Comparison of ENCODE assay signal across 19 mouse cellular contexts in genomic region chr12:69785471-69785870, GRCm38 (mm10). TPM values are rescaled to one million over a fixed set of nuclear protein-coding genes. Genes with fewer than 3 reads are reported as not detected.
"Had no signal": no experiment of that assay in that cellular context is flagged by ENCODE, and none has a peak within 500 bp of the region (broad histone marks: within the 10 kb centered on the region; RNA-seq: fewer than 3 reads in every experiment).

No protein-coding gene starts in this region.

- H3K4me2 ChIP-seq: kidney, embryonic 15.5 days; limb, embryonic 13.5 days; lung, embryonic 14.5 days; midbrain, embryonic 12.5 days; midbrain, embryonic 15.5 days; neural tube, embryonic 12.5 days; neural tube, embryonic 15.5 days had no signal

- H3K9me3 ChIP-seq: kidney, embryonic 15.5 days; limb, embryonic 13.5 days; midbrain, embryonic 12.5 days; midbrain, embryonic 15.5 days; neural tube, embryonic 12.5 days; neural tube, embryonic 15.5 days had no signal

- H3K9ac ChIP-seq: kidney, embryonic 15.5 days; limb, embryonic 13.5 days; lung, embryonic 14.5 days; midbrain, embryonic 12.5 days; midbrain, embryonic 15.5 days; neural tube, embryonic 12.5 days; neural tube, embryonic 15.5 days had no signal

- H3K27me3 ChIP-seq: midbrain, embryonic 15.5 days; neural tube, embryonic 12.5 days; neural tube, embryonic 15.5 days had no signal

- H3K27ac ChIP-seq: kidney, embryonic 15.5 days; limb, embryonic 13.5 days; macrophage; midbrain, embryonic 12.5 days; midbrain, embryonic 15.5 days; neural tube, embryonic 12.5 days; neural tube, embryonic 15.5 days; stomach, postnatal 0 days had no signal

- H3K4me3 ChIP-seq: kidney, embryonic 15.5 days; limb, embryonic 13.5 days; midbrain, embryonic 12.5 days; midbrain, embryonic 15.5 days; neural tube, embryonic 12.5 days; neural tube, embryonic 15.5 days had no signal

- DNase-seq: kidney, adult 8-10 months; kidney, postnatal 14 days; kidney, postnatal 4 days; left cerebral cortex, postnatal 4 days; lung, embryonic 14.5 days; right cerebral cortex, adult 18-20 months; right cerebral cortex, postnatal 14 days; right cerebral cortex, postnatal 4 days; thymus, adult 18-20 months; thymus, postnatal 36 days had no signal

- H3K36me3 ChIP-seq: kidney, embryonic 15.5 days; limb, embryonic 13.5 days; midbrain, embryonic 12.5 days; midbrain, embryonic 15.5 days; neural tube, embryonic 12.5 days; neural tube, embryonic 15.5 days had no signal

- ATAC-seq: lung, postnatal 0 days; midbrain, embryonic 15.5 days had no signal

RNA-seq across cellular contexts. Expression of gene Cdkl1, which starts 5.6 kb away (rescaled TPM):
- polyA plus RNA-seq: macrophage had no signal
